30 mouse cellular contexts compared by ENCODE assay signal in the genomic region with DNA sequence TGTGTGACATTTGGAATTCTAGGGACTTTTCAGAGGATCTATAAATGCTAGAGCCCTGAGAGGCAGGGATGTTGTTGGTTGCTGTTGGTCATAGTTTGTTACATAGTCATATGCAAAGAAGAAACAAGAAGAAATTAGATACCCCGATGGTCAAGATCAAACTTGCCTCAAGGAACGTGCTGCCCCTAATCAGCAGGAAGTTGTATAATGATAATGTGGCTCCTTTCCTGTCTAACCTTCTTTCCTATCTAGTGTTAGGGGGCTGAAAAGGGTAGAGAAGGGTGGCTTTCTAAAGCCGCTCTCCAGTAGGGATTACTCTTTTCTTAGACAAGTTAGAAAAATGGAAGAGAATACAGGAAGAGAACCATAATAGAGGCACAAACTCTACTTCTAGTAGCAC. TPM values are rescaled to one million over a fixed set of nuclear protein-coding genes. Genes with fewer than 3 reads are reported as not detected.
"Had no signal": no experiment of that assay in that cellular context is flagged by ENCODE, and none has a peak within 500 bp of the region (broad histone marks: within the 10 kb centered on the region; RNA-seq: fewer than 3 reads in every experiment).

No protein-coding gene starts in this region.

- H3K4me3 ChIP-seq: limb, embryonic 10.5 days; limb, embryonic 12.5 days; limb, embryonic 13.5 days; limb, embryonic 15.5 days; liver, embryonic 12.5 days; liver, embryonic 13.5 days; liver, embryonic 15.5 days; lung, embryonic 15.5 days; megakaryocyte, embryonic 14.5 days; midbrain, embryonic 10.5 days; midbrain, embryonic 12.5 days; midbrain, embryonic 13.5 days; midbrain, embryonic 15.5 days; myocyte had no signal

- H3K27me3 ChIP-seq: limb, embryonic 12.5 days; limb, embryonic 13.5 days; limb, embryonic 15.5 days; liver, embryonic 12.5 days; liver, embryonic 13.5 days; liver, embryonic 15.5 days; lung, embryonic 15.5 days; megakaryocyte, embryonic 14.5 days; midbrain, embryonic 12.5 days; midbrain, embryonic 13.5 days; midbrain, embryonic 15.5 days had no signal

- H3K9me3 ChIP-seq: limb, embryonic 10.5 days; limb, embryonic 12.5 days; limb, embryonic 13.5 days; limb, embryonic 15.5 days; liver, embryonic 12.5 days; liver, embryonic 13.5 days; liver, embryonic 15.5 days; lung, embryonic 15.5 days; megakaryocyte, embryonic 14.5 days; midbrain, embryonic 10.5 days; midbrain, embryonic 12.5 days; midbrain, embryonic 13.5 days; midbrain, embryonic 15.5 days had no signal

- DNase-seq: left cerebral cortex, postnatal 4 days; liver; liver, embryonic 13.5 days; liver, postnatal 0 days; lung, adult 18-20 months; lung, adult 2 months; lung, embryonic 14.5 days; lung, postnatal 10 days; lung, postnatal 14 days; lung, postnatal 36 days; lung, postnatal 4 days; midbrain, embryonic 14.5 days had no signal

- H3K9ac ChIP-seq: limb, embryonic 12.5 days; limb, embryonic 13.5 days; limb, embryonic 15.5 days; liver, embryonic 12.5 days; liver, embryonic 13.5 days; liver, embryonic 14.5 days; liver, embryonic 15.5 days; liver, postnatal 0 days; lung, embryonic 14.5 days; lung, embryonic 15.5 days; midbrain, embryonic 12.5 days; midbrain, embryonic 13.5 days; midbrain, embryonic 15.5 days had no signal

- H3K4me1 ChIP-seq: limb, embryonic 10.5 days; limb, embryonic 12.5 days; limb, embryonic 13.5 days; limb, embryonic 15.5 days; liver, embryonic 12.5 days; liver, embryonic 15.5 days; lung, embryonic 15.5 days; midbrain, embryonic 10.5 days; midbrain, embryonic 12.5 days; midbrain, embryonic 13.5 days; midbrain, embryonic 15.5 days had no signal

- H3K27ac ChIP-seq: limb, embryonic 10.5 days; limb, embryonic 12.5 days; limb, embryonic 13.5 days; limb, embryonic 15.5 days; liver, embryonic 12.5 days; liver, embryonic 13.5 days; liver, embryonic 14.5 days; liver, embryonic 15.5 days; lung, embryonic 15.5 days; midbrain, embryonic 10.5 days; midbrain, embryonic 12.5 days; midbrain, embryonic 13.5 days; midbrain, embryonic 15.5 days had no signal

RNA-seq across cellular contexts. Expression of a gene that starts 36.3 kb away (rescaled TPM):
- total RNA-seq: left cerebral cortex, postnatal 36 days; megakaryocyte-erythroid progenitor cell, adult 5-6 weeks had no signal
- polyA plus RNA-seq: limb, embryonic 12.5 days; lung, embryonic 14.5 days; lung, embryonic 16.5 days; midbrain, embryonic 11.5 days; midbrain, embryonic 12.5 days; midbrain, embryonic 14.5 days; myocyte had no signal
